Mouse (Mus musculus) E14TG2a.4 (cell line): ENCODE data around the gene Ssna1.

Experiments
- H3K27me3 ChIP-seq: 2 replicates; pipeline ENCODE4 v1.6.1; 2014; ENCODE audit warnings: low read length, control low read depth; ENCODE audit not compliant: insufficient read depth
- H3K36me3 ChIP-seq: 2 replicates; pipeline ENCODE4 v1.6.1; 2014; ENCODE audit warnings: low read length, control low read depth; ENCODE audit not compliant: insufficient read depth
- H3K4me1 ChIP-seq: replicated peaks from 2 replicates; pipeline ENCODE4 v1.6.1; 2014; ENCODE audit warnings: low read depth, low read length, control low read depth
- H3K4me3 ChIP-seq: replicated peaks from 2 replicates; pipeline ENCODE4 v1.5.1; 2014; ENCODE audit warnings: mild to moderate bottlenecking, low read length
- H3K9me3 ChIP-seq: 2 replicates; pipeline ENCODE4 v1.6.1; 2014; ENCODE audit warnings: low read length, control low read depth
- CTCF ChIP-seq: conservative IDR thresholded peaks from 2 replicates; pipeline ENCODE4 v1.5.1; 2014; ENCODE audit warnings: low read length
- NANOG ChIP-seq: IDR thresholded peaks from 2 replicates; pipeline ENCODE4 v1.6.1; 2014; ENCODE audit warnings: borderline replicate concordance, low read length, mixed read lengths
- POU5F1 ChIP-seq: IDR thresholded peaks from 2 replicates; pipeline ENCODE4 v1.6.1; 2014; ENCODE audit warnings: low read length, borderline replicate concordance

The Ssna1 gene

DNA sequence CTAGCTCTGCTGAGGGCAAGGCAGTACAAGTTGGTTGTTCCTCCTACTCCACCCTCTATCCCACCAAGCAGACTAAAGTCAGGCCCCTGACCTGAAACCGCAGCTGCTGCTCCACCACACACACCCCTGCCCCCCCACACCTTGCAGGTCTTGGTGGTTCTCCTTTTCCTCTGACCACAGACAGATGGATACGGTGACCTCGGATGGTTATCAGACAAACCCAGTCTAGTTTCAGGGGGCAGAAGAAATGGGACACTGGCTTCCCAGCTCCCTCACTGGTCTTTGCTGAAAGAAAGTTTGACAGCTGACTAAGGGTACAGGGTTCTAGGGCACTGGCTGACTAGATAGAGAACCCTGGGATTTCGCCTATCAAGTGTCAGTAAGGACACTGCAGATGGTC lies 38.8 kb downstream of the Ssna1 start:
- Histone ChIP-seq H3K36me3 (no peaks in the 10 kb centered on the region), H3K27me3 (peaks cover 8% of the 10 kb centered on the region), H3K4me1 (peaks cover 87% of the 10 kb centered on the region), H3K9me3 (no peaks in the 10 kb centered on the region), H3K4me3 (no peak overlapping the region)
- TF ChIP-seq POU5F1 (no peak), CTCF (no peak), NANOG (no peak)

DNA sequence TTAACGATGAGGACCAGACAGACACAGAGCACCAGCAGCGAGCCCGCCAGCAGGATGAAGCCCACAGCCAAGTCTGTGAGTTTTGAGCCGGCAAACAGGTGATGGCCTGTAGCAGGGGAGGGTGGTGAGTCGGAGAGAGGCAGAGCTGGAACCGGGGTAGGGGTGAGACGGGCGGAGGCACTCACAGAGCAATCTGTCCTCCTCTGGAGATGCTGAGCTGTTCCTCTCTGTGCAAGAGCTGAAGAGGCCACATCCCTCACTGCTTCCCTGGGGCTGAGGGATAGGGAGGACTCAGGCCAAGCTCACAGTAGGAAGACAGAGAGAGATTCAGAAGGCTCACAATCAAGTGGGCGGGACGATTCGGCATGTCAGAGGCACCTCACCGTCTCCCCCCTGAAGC lies 41.2 kb downstream of the Ssna1 start:
- TF ChIP-seq CTCF, result no peak
- TF ChIP-seq POU5F1, result no peak
- TF ChIP-seq NANOG, result no peak
- Histone ChIP-seq H3K9me3 (no peaks in the 10 kb centered on the region), H3K4me3 (peak overlapping the region; percentile 64)

DNA sequence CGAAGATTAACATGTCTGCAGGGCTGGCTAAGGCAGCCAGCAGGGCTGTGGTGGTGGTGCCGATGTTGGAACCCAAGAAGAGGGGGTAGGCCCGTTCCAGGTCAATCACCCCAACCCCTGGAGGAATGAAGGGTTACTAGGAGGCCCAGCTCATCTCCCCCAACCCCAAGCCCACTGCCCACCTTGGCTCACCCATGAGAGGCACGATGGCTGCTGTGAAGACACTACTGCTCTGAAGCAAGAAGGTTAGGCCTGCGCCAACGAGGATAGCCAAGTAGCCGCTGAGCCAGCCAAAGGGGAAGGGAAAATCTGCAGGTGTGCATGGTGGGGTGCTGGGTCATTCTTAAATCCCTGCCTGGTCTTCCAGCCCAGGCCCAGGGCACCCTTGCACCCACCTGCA lies 41.7 kb downstream of the Ssna1 start:
- Histone ChIP-seq H3K4me1 (peaks cover 87% of the 10 kb centered on the region), H3K36me3 (no peaks in the 10 kb centered on the region), H3K9me3 (no peaks in the 10 kb centered on the region), H3K4me3 (peak overlapping the region; percentile 64), H3K27me3 (peaks cover 8% of the 10 kb centered on the region)
- no peak for TF ChIP-seq POU5F1
- TF ChIP-seq CTCF, result no peak
- no peak for TF ChIP-seq NANOG

More for the DNA sequence above, 41.2 kb downstream of the Ssna1 start:
- Histone ChIP-seq H3K36me3 (no peaks in the 10 kb centered on the region), H3K27me3 (peaks cover 8% of the 10 kb centered on the region), H3K4me1 (peaks cover 87% of the 10 kb centered on the region)

- H3K27me3 ChIP-seq, result peaks cover 6% of the 10 kb centered on the region
- no peak for TF ChIP-seq POU5F1
- TF ChIP-seq CTCF, result no peak
- H3K9me3 ChIP-seq, result no peaks in the 10 kb centered on the region
- no peaks in the 10 kb centered on the region for H3K36me3 ChIP-seq
- peaks cover 82% of the 10 kb centered on the region for H3K4me1 ChIP-seq
- H3K4me3 ChIP-seq, result no peak overlapping the region
Observed at GRCm38 (mm10) chr2:25229582-25229981, 42.7 kb downstream of the Ssna1 start.

DNA sequence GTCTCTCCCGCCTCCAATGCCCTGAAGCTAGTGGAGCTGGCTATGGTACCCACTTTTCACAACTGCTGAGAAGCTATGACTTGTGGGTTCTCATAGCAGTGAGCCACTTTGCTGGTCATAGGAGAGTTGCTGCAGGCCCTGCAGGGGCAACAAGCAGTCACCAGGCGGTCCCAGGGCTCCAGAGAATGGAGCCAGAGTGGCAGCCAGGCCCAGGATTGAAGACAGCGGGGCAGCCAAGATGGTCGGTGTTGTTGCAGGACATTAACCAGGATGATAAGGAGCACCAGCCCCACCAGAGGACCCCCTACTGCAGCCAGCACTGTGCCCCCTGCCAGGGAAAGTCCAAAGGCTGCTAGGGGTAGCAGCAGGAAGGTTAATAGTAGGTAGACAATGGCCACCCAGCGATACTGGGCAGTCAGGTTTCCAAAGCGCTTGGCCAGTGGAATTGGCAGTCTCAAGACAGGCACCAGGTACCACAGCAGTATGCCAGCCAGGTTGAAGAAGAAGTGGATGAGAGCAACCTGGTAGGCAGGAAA lies 43.2 kb downstream of the Ssna1 start:
- TF ChIP-seq POU5F1 (no peak), CTCF (no peak), NANOG (no peak)
- peaks cover 6% of the 10 kb centered on the region for H3K27me3 ChIP-seq

DNA sequence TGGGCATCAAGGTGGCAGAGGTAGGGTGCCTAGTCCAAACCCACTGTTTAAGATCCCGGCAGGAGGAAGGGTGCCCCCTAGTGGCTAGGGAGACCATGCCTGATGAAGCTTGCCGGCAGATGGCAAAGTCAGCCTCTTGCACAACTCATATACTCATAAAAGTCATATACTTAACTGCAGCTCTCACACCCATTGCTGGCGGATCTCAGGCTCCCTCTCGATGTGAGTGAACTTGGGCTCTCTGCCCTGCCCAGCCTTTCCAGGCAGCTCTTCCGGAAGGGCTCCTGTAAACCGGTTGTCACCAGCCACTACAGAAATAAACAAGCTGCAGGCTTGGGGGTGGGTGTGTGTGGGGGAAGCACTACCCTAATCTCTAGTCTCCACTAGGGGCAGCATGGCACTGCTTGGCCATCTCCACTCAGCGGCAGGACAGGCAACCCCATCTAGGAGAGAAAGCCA lies 43.8 kb downstream of the Ssna1 start:
- H3K4me3 ChIP-seq, result peak overlapping the region; percentile 73
- H3K9me3 ChIP-seq, result no peaks in the 10 kb centered on the region
- peaks cover 6% of the 10 kb centered on the region for H3K36me3 ChIP-seq
- peak; percentile 64 for TF ChIP-seq CTCF
- TF ChIP-seq NANOG, result no peak
- H3K4me1 ChIP-seq, result peaks cover 75% of the 10 kb centered on the region
- peaks cover 6% of the 10 kb centered on the region for H3K27me3 ChIP-seq

More for the DNA sequence above, 43.2 kb downstream of the Ssna1 start:
- no peaks in the 10 kb centered on the region for H3K9me3 ChIP-seq
- H3K36me3 ChIP-seq, result no peaks in the 10 kb centered on the region
- H3K4me3 ChIP-seq, result peak overlapping the region; percentile 73
- H3K4me1 ChIP-seq, result peaks cover 76% of the 10 kb centered on the region

GRCm38 (mm10) chr2:25227406-25227805 lies 44.8 kb downstream of the Ssna1 start:
- Histone ChIP-seq H3K4me3 (0 out of 2 replicates have a peak overlapping the region, but pooled peaks have one; percentile 73), H3K27me3 (no peaks in the 10 kb centered on the region), H3K36me3 (peaks cover 16% of the 10 kb centered on the region), H3K9me3 (no peaks in the 10 kb centered on the region), H3K4me1 (peaks cover 73% of the 10 kb centered on the region)
- no peak for TF ChIP-seq POU5F1
- TF ChIP-seq NANOG, result no peak
- no peak for TF ChIP-seq CTCF

DNA sequence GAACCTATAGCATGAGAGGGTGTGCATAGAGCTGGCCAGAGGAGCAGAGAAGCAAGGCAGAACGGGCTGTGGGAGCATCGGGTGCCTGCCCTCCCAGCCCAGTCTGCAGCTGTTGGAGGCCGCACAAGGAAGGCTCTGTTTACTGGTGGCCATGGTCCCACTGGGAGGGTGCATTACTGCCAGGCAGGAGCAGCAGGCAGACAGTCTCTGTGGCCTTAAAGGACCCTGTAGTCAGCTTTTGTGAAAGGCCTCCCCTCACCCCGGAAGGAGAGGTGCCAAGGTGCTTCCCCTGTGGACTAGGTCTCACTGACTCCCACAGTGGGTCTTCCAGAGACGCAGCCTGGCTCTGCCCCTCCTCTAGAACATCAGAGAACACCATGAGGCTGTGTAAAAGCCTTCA lies 45.4 kb downstream of the Ssna1 start:
- Histone ChIP-seq H3K4me3 (no peak overlapping the region), H3K36me3 (peaks cover 22% of the 10 kb centered on the region), H3K9me3 (no peaks in the 10 kb centered on the region), H3K4me1 (peaks cover 72% of the 10 kb centered on the region), H3K27me3 (no peaks in the 10 kb centered on the region)
- TF ChIP-seq POU5F1 (no peak), NANOG (no peak), CTCF (no peak)

GRCm38 (mm10) chr2:25225811-25226379 lies 46.3 kb downstream of the Ssna1 start:
- no peak for TF ChIP-seq POU5F1
- TF ChIP-seq CTCF, result no peak
- no peak for TF ChIP-seq NANOG
- Histone ChIP-seq H3K4me1 (peaks cover 72% of the 10 kb centered on the region), H3K4me3 (peak overlapping the region; percentile 81)

More at GRCm38 (mm10) chr2:25225811-25226379, 46.3 kb downstream of the Ssna1 start:
- Histone ChIP-seq H3K27me3 (no peaks in the 10 kb centered on the region), H3K9me3 (no peaks in the 10 kb centered on the region), H3K36me3 (peaks cover 31% of the 10 kb centered on the region)
